Mouse (Mus musculus): ENCODE measurements around the gene Tnr.

DNA sequence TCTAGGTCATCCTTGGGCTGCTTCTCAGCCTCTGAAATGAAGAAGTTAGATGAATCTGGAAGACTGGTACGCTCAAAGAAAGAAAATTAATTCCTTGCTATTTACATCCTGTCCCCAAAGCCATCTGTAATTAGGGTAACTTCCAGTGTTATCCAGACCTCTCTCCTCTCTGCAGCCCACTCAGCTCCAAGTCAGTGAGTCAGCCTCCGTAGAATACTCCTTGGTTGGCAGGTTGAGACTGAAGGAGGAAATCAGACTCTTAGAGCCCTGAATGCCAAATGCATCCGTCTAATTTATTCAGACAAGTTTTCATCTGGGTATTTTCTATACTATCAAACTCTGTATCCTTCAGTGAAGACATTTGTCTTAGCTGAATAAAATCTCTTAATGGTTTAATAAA, 255.9 kb downstream of the Tnr start:
- TF ChIP-seq CTCF (conservative IDR thresholded peaks at IDR 0.05; ENCODE audit: insufficient read depth, insufficient read length, low read depth, low read length), result no peak
- no peak for TF ChIP-seq POLR2A (IDR thresholded peaks at IDR 0.05; ENCODE audit: low read depth, low read length)
